Mouse (Mus musculus) hindlimb bud, embryonic 11.5 days (tissue): Measurements from ENCODE around the gene Tm7sf3.
A peak's percentile ranks its signal among the peaks of the same experiment; 100 is the strongest.

Experiments used
- DNase-seq: peaks from one replicate; pipeline ENCODE4 v3.0.0-alpha.2; 2012; ENCODE audit warnings: low read depth, low spot score; ENCODE audit errors: extremely low spot score

Gene Tm7sf3

GRCm38 (mm10) chr6:146642276-146643183, at the start of gene Tm7sf3, which contains the start of gene Med21:
Gene Tm7sf3 (minus strand): TSS chr6:146642824.
Gene Med21 (plus strand): TSS chr6:146642547.
- peak; percentile 91 for DNase-seq

DNA sequence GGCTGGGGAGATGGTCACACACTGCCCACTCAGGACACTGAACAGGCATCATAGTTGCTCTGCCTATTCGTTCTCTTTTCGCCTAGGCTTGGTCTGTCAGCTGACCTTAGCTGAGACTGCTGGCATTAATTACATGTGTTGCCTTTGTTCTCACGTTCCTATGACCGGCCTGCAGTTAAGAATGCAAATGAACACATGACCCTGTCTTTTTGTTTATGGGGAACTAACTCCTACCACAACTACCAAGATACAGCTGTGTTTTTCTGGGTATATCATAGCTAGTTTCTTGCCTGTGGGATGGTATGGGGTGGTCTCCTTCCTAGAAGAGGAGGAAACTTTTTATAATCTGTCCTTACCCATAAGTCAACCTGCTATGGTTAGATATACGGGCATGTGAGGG, 46.2 kb upstream of the Tm7sf3 start:
- no peak for DNase-seq

GRCm38 (mm10) chr6:146688010-146688409, 45.4 kb upstream of the Tm7sf3 start:
- DNase-seq, result no peak

GRCm38 (mm10) chr6:146686463-146687196, 44.0 kb upstream of the Tm7sf3 start:
- no peak for DNase-seq

- no peak for DNase-seq
Measured at GRCm38 (mm10) chr6:146685781-146686308, 43.2 kb upstream of the Tm7sf3 start.

DNA sequence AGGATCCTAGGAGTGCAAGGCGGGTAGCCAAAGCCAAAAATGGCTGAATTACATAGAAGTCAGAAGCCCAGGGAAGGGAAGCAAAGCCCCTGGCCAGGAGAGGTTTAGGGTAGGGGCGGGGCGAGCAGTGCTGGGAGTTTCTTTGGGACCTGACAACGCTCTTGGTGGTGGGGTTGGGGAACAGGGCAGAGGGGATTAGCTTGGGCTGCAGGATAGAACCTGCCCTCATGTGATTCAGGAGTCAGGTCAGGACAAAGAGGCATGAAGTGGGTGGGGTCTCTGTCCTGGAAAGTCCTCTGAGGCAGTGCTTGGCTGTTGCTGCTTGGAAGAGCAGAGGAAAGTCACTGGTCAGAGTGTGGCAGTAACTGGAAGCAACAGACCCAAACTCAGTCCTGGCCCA, 41.3 kb upstream of the Tm7sf3 start:
- no peak for DNase-seq

- DNase-seq, result no peak
Measured at GRCm38 (mm10) chr6:146678136-146679070, 35.8 kb upstream of the Tm7sf3 start.

DNA sequence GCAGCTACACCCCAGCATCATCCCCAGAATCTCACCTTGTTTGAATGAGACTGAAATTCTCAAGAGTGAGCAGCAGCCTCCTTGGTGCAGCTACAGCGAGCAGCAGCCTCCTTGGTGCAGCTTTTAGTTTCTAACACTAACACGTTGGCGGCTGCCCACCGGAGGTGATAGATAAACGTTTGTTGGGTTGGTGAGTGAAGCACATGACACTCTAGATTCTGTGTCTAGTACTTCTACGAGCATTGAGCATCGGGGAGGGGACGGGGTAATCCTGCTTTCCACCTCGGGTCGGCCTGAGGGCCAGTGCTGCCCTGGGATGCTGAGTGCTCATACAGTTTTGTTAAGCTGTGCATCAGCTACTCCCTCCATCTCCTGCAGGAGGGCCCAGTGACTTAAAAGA, 34.3 kb upstream of the Tm7sf3 start:
- DNase-seq, result no peak

GRCm38 (mm10) chr6:146674881-146675536, 32.4 kb upstream of the Tm7sf3 start:
- DNase-seq, result no peak

GRCm38 (mm10) chr6:146674420-146674819, 31.8 kb upstream of the Tm7sf3 start:
- no peak for DNase-seq

- no peak for DNase-seq
Measured at GRCm38 (mm10) chr6:146673696-146674095, 31.1 kb upstream of the Tm7sf3 start.

DNA sequence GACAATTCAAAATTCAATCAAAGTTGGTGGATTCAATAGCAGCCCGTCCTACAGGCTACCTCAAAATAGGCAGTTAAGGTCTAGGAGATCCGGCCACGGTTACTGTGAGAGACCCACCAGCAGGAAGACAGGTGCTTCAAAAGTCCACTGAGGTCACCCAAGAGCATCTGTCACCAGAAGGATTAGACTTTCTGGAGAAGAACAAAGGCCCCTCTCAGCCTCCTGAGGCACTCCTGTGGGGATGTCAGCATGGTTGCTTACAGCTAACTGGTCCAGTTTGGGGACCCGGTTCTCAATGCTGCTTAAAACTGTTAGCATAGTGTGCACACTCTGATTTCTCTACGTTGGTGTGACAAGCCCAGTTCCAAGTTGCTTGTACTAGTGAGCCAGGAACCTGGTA, 29.5 kb upstream of the Tm7sf3 start:
- DNase-seq, result no peak

DNA sequence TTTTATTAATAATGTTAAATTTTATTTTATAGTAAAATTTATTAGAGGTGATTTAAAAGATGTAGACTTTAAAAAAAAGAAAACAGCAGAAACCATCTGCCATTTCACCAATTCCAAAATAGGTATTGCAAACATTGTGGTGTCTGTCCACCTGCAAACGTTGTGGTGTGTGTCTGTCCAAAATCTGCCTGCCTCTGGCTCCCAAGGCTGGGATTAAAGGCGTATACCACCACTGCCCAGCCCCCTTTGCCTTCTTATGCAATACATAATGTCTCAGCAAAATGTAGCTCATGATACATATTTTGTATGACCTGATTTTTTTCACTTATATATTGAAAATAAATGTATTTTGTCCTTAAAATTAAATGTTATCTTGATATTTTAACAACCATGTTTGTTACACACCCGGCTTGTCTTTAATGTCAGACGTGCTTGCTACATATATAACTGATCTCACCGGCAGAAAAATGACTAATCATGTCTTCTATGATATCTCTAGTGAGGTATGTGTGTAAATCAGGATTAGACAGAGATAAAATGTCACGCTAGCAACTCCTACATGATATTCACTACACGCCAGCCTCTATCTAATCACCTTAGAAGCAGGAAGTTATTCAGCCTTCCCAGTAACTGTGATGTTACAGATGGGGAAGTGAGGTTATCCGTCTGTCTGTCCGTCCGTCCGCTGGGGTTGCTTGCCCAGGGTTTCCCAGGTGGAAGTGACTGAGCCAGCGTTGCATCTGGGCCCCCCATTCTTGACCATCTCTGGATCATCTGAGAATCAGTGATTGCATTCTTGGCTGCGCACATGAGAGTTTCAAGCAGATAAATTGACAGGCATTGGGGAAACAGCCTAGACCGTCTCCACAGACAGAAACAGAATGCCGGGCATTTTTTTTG, 28.6 kb upstream of the Tm7sf3 start:
- DNase-seq, result no peak

GRCm38 (mm10) chr6:146668606-146669005, 26.0 kb upstream of the Tm7sf3 start:
- DNase-seq, result no peak

DNA sequence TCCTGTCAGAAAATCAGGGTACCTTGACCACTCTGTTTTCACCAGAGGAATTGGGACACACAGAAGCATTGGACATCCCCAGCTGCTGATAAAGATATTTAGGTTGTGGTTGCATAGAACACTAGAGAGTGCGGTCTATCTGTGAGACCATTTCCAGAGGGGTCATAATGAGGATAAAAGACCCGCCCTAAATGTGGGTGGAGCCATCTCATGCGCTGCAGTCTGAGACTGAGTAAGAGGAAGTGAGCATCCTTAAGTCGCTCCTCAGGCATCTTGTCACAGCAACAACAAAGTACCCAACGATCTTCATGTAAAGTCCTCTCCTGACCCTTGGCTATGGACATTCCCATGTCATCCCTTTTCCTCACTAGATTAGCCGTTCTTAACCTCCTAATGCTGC, 24.2 kb upstream of the Tm7sf3 start:
- no peak for DNase-seq

DNA sequence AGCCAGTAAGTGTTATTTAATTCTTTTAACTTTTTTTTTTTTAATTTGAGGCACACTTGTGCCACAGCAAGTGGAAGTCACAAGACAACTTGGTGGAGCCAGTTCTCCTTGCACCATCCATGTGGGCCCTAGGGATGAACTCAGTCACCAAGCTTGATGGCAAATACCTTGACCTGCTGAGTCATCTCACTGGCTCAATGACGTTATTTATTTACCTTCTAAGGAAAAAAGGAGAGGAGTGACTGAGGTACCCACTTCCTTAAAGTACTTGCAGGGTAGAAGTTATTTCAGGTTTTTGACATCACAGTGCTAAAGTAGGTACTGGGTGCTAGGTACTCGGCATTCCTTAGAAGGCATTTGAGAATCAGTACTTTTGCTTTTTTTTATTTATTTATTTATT, 22.8 kb upstream of the Tm7sf3 start:
- no peak for DNase-seq

DNA sequence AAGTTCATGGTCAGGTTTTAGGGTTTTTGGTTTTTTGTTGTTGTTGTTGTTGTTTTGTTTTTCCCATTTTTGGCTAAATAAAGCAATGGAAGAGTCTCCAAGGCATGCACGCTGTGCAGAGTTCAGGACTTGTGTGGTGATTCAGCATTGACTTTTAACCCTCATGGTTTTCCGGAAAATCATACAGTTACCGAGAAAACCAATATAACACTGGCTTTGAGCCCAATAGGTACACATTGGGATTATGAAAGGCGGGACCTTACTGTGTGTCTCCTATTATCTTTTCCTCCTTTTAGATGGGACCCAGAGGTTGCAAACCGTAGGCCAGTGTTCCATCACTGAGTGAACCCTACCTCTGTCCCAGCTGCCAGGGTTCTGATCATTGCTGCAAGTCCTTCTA, 22.3 kb upstream of the Tm7sf3 start:
- DNase-seq, result no peak

- DNase-seq, result no peak
Measured at GRCm38 (mm10) chr6:146664116-146664515, 21.5 kb upstream of the Tm7sf3 start.

DNA sequence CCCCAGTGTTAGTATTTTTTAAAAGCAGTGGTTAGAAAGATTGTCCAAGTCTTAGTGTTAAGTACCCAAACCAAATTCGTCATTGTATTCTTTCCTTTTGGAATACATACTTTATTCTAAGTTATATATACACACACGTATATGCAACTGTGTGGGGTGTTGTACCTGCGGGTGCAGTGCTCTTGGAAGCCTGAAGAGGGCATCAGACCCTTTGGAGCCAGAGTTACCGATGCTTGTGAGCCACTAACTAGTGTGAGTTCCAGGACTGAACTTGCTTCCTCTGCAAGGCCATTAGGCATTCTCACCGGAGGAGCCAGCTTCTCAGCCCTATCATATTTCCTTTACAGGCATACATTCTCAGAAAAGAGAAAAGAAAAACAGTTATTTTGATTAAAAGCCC, 20.1 kb upstream of the Tm7sf3 start:
- DNase-seq, result no peak
